Mouse (Mus musculus) cerebellum, adult 8-10 months (tissue): ENCODE measurements around the gene Ostf1.
"Not testable (repeated sequence)": the region's sequence is repeated elsewhere in the genome, so short reads cannot be mapped to it uniquely, and the experiment has no call there.

Source experiments
- DNase-seq: peaks from one replicate; pipeline ENCODE4 v3.0.0; 2022

Gene Ostf1

GRCm38 (mm10) chr19:18597772-18598171 lies 33.9 kb downstream of the Ostf1 start:
- DNase-seq = no peak

GRCm38 (mm10) chr19:18596876-18597275 lies 34.7 kb downstream of the Ostf1 start:
- DNase-seq = no peak

- DNase-seq = no peak
Observed at GRCm38 (mm10) chr19:18593722-18594121, 37.9 kb downstream of the Ostf1 start.

- DNase-seq = no peak
Observed at GRCm38 (mm10) chr19:18592919-18593318, 38.7 kb downstream of the Ostf1 start.

GRCm38 (mm10) chr19:18590942-18591354 lies 40.7 kb downstream of the Ostf1 start:
- no peak for DNase-seq

GRCm38 (mm10) chr19:18590234-18590633 lies 41.4 kb downstream of the Ostf1 start:
- DNase-seq = no peak

GRCm38 (mm10) chr19:18589276-18589675 lies 42.3 kb downstream of the Ostf1 start:
- no peak for DNase-seq

GRCm38 (mm10) chr19:18588801-18589200 lies 42.8 kb downstream of the Ostf1 start:
- not testable (repeated sequence) for DNase-seq

GRCm38 (mm10) chr19:18588243-18588642 lies 43.4 kb downstream of the Ostf1 start:
- DNase-seq = no peak

GRCm38 (mm10) chr19:18587118-18587517 lies 44.5 kb downstream of the Ostf1 start:
- DNase-seq = no peak

GRCm38 (mm10) chr19:18584621-18585020 lies 47.0 kb downstream of the Ostf1 start:
- DNase-seq = no peak

- DNase-seq = no peak
Observed at GRCm38 (mm10) chr19:18583706-18584105, 47.9 kb downstream of the Ostf1 start.

- DNase-seq = no peak
Observed at GRCm38 (mm10) chr19:18582887-18583286, 48.7 kb downstream of the Ostf1 start.

- DNase-seq = no peak
Observed at GRCm38 (mm10) chr19:18582226-18582625, 49.4 kb downstream of the Ostf1 start.

GRCm38 (mm10) chr19:18581046-18581445 lies 50.6 kb downstream of the Ostf1 start:
- DNase-seq = no peak

GRCm38 (mm10) chr19:18579012-18579358 lies 52.6 kb downstream of the Ostf1 start:
- DNase-seq = no peak

- no peak for DNase-seq
Observed at GRCm38 (mm10) chr19:18578216-18579011, 53.2 kb downstream of the Ostf1 start.

GRCm38 (mm10) chr19:18577348-18577747 lies 54.3 kb downstream of the Ostf1 start:
- DNase-seq = no peak

GRCm38 (mm10) chr19:18575891-18576290 lies 55.7 kb downstream of the Ostf1 start:
- DNase-seq = no peak

GRCm38 (mm10) chr19:18573907-18574306 lies 57.7 kb downstream of the Ostf1 start:
- DNase-seq = no peak

- no peak for DNase-seq
Observed at GRCm38 (mm10) chr19:18573443-18573842, 58.2 kb downstream of the Ostf1 start.

- DNase-seq = no peak
Observed at GRCm38 (mm10) chr19:18569496-18569895, 62.1 kb downstream of the Ostf1 start.

- DNase-seq = no peak
Observed at GRCm38 (mm10) chr19:18568828-18569430, 62.7 kb downstream of the Ostf1 start.
